Mouse (Mus musculus) liver, embryonic 11.5 days (tissue): ENCODE measurements around the gene Ssx2ip. TPM values are rescaled to one million over a fixed set of nuclear protein-coding genes. Genes with fewer than 3 reads are reported as not detected.

Source experiments
- ATAC-seq: fragments of 200-750 bp; cut with Nextera tagmentation; replicated peaks from 2 replicates; pipeline ENCODE4 v1.8.0; 2017; ENCODE audit warnings: moderate number of reproducible peaks, mild to moderate bottlenecking, moderate TSS enrichment, moderate library complexity; ENCODE audit not compliant: low FRiP score
- DNase-seq: peaks from one replicate; pipeline ENCODE4 v3.0.0-alpha.2; 2017; ENCODE audit warnings: low spot score
- H3K27ac ChIP-seq: fragments of 300-500 bp; sonication (generic); 2 replicates; pipeline ENCODE4 v1.5.1; 2014; ENCODE audit warnings: mild to moderate bottlenecking, low read depth, low read length, control low read depth
- H3K27me3 ChIP-seq: fragments of 300-500 bp; sonication (generic); replicated peaks from 2 replicates; pipeline ENCODE4 v1.6.1; 2014; ENCODE audit warnings: low read length, mixed read lengths; ENCODE audit not compliant: control insufficient read depth, insufficient read depth
- H3K36me3 ChIP-seq: fragments of 300-500 bp; sonication (generic); 2 replicates; pipeline ENCODE4 v1.6.1; 2014; ENCODE audit warnings: mild to moderate bottlenecking, low read length, moderate library complexity, mixed read lengths; ENCODE audit not compliant: control insufficient read depth, insufficient read depth
- H3K4me1 ChIP-seq: fragments of 300-500 bp; sonication (generic); replicated peaks from 2 replicates; pipeline ENCODE4 v1.6.1; 2014; ENCODE audit warnings: low read length, mixed read lengths; ENCODE audit not compliant: control insufficient read depth, insufficient read depth
- H3K4me2 ChIP-seq: fragments of 300-500 bp; sonication (generic); 2 replicates; pipeline ENCODE4 v1.6.1; 2014; ENCODE audit warnings: mild to moderate bottlenecking, control low read depth, moderate library complexity
- H3K4me3 ChIP-seq: fragments of 300-500 bp; sonication (generic); 2 replicates; pipeline ENCODE4 v1.5.1; 2014; ENCODE audit warnings: low read depth, low read length, control low read depth
- H3K9ac ChIP-seq: fragments of 300-500 bp; sonication (generic); 2 replicates; pipeline ENCODE4 v1.6.1; 2014; ENCODE audit warnings: low read depth, low read length, control low read depth
- H3K9me3 ChIP-seq: fragments of 300-500 bp; sonication (generic); 2 replicates; pipeline ENCODE4 v1.6.1; 2016; ENCODE audit warnings: low read length, inconsistent platforms, mixed read lengths; ENCODE audit not compliant: control insufficient read depth
- WGBS: fragments of 180-500 bp; shearing (Covaris S2); extraction: QIAGEN DNeasy Blood & Tissue Kit; methylation state at CpG from one replicate; pipeline ENCODE4 v1.1.7; 2014; 5-methylcytosine and 5-hydroxymethylcytosine counted together
- polyA plus RNA-seq: library from polyadenylated mRNA; unstranded; fragments of >200 nt; fragmentation: Nextera tagmentation; extraction: Ambion mirVana; gene quantifications from 2 replicates; pipeline ENCODE4 v1.2.1, GENCODE M21; 2014

Ssx2ip gene
- polyA plus RNA-seq: 109 and 130 TPM in 2 replicates

GRCm38 (mm10) chr3:146404311-146405201 is at the start of gene Ssx2ip:
Gene Ssx2ip (plus strand): TSS chr3:146404642.
- Histone ChIP-seq H3K4me1 (peaks cover 27% of the 10 kb centered on the region), H3K4me3 (peak within 1 kb of the TSS; percentile 96)
- ATAC-seq: peak; percentile 93

GRCm38 (mm10) chr3:146355146-146355545 is 49.3 kb upstream of the Ssx2ip start:
- H3K9me3 ChIP-seq: no peaks in the 10 kb centered on the region
- no peaks in the 10 kb centered on the region for H3K27me3 ChIP-seq
- WGBS: 71% methylated on average over 3 of the region's 3 CpGs
- H3K36me3 ChIP-seq: no peaks in the 10 kb centered on the region
- H3K9ac ChIP-seq: no peak overlapping the region
- no peak for DNase-seq
- no peak overlapping the region for H3K4me2 ChIP-seq
- H3K27ac ChIP-seq: no peak overlapping the region
- ATAC-seq: no peak
- no peak overlapping the region for H3K4me3 ChIP-seq
- no peaks in the 10 kb centered on the region for H3K4me1 ChIP-seq

More at GRCm38 (mm10) chr3:146404311-146405201, at the start of gene Ssx2ip:
- peak; percentile 97 for DNase-seq
- Histone ChIP-seq H3K27ac (peak within 1 kb of the TSS; percentile 72), H3K4me2 (peak within 1 kb of the TSS; percentile 96), H3K9ac (peak within 1 kb of the TSS; percentile 96), H3K36me3 (peaks cover 4% of the 10 kb centered on the region; the same call in 1 of the 2 replicates), H3K27me3 (no peaks in the 10 kb centered on the region), H3K9me3 (no peaks in the 10 kb centered on the region)
- under 1% methylated on average over 92 of the region's 100 CpGs for WGBS

- Histone ChIP-seq H3K27ac (no peak overlapping the region), H3K4me2 (no peak overlapping the region), H3K4me1 (no peaks in the 10 kb centered on the region), H3K9ac (no peak overlapping the region), H3K9me3 (no peaks in the 10 kb centered on the region), H3K36me3 (no peaks in the 10 kb centered on the region), H3K4me3 (no peak overlapping the region), H3K27me3 (no peaks in the 10 kb centered on the region)
- no peak for DNase-seq
- ATAC-seq: no peak
- WGBS: 80% methylated on average over 9 of the region's 9 CpGs
Measured at GRCm38 (mm10) chr3:146365471-146365870, 39.0 kb upstream of the Ssx2ip start.

- no peak overlapping the region for H3K4me3 ChIP-seq
- no peak for ATAC-seq
- H3K36me3 ChIP-seq: no peaks in the 10 kb centered on the region
- 93% methylated on average over 2 of the region's 2 CpGs for whole genome bisulfite sequencing
- no peak for DNase-seq
- no peak overlapping the region for H3K9ac ChIP-seq
- H3K27me3 ChIP-seq: no peaks in the 10 kb centered on the region
- no peaks in the 10 kb centered on the region for H3K4me1 ChIP-seq
- H3K27ac ChIP-seq: no peak overlapping the region
- no peak overlapping the region for H3K4me2 ChIP-seq
- H3K9me3 ChIP-seq: no peaks in the 10 kb centered on the region
Measured at GRCm38 (mm10) chr3:146367058-146367457, 37.4 kb upstream of the Ssx2ip start.

GRCm38 (mm10) chr3:146370553-146371095 is 33.8 kb upstream of the Ssx2ip start:
- Histone ChIP-seq H3K4me1 (no peaks in the 10 kb centered on the region), H3K27me3 (no peaks in the 10 kb centered on the region), H3K4me2 (no peak overlapping the region), H3K36me3 (no peaks in the 10 kb centered on the region), H3K9ac (no peak overlapping the region), H3K4me3 (no peak overlapping the region), H3K27ac (no peak overlapping the region), H3K9me3 (no peaks in the 10 kb centered on the region)
- 76% methylated on average over 7 of the region's 7 CpGs for WGBS
- no peak for DNase-seq
- no peak for ATAC-seq

GRCm38 (mm10) chr3:146371201-146371600 is 33.2 kb upstream of the Ssx2ip start:
- Histone ChIP-seq H3K9ac (no peak overlapping the region), H3K4me3 (no peak overlapping the region), H3K4me2 (no peak overlapping the region), H3K27me3 (no peaks in the 10 kb centered on the region), H3K27ac (no peak overlapping the region), H3K36me3 (no peaks in the 10 kb centered on the region), H3K9me3 (no peaks in the 10 kb centered on the region), H3K4me1 (peaks cover 1% of the 10 kb centered on the region)
- DNase-seq (no peak), ATAC-seq (no peak)
- WGBS: 82% methylated on average over 5 of the region's 5 CpGs

- no peak for ATAC-seq
- Histone ChIP-seq H3K9ac (no peak overlapping the region), H3K27ac (no peak overlapping the region), H3K36me3 (no peaks in the 10 kb centered on the region), H3K9me3 (no peaks in the 10 kb centered on the region), H3K4me2 (no peak overlapping the region), H3K27me3 (no peaks in the 10 kb centered on the region), H3K4me1 (peaks cover 22% of the 10 kb centered on the region), H3K4me3 (no peak overlapping the region)
- DNase-seq: no peak
- WGBS: 83% methylated on average over 3 of the region's 3 CpGs
Measured at GRCm38 (mm10) chr3:146374596-146375175, 29.8 kb upstream of the Ssx2ip start.

GRCm38 (mm10) chr3:146375224-146375657 is 29.2 kb upstream of the Ssx2ip start:
- Histone ChIP-seq H3K9me3 (no peaks in the 10 kb centered on the region), H3K27ac (no peak overlapping the region), H3K36me3 (no peaks in the 10 kb centered on the region), H3K4me2 (no peak overlapping the region), H3K9ac (no peak overlapping the region), H3K4me3 (no peak overlapping the region), H3K27me3 (no peaks in the 10 kb centered on the region), H3K4me1 (peaks cover 28% of the 10 kb centered on the region)
- DNase-seq: no peak
- 79% methylated on average over 4 of the region's 4 CpGs for WGBS
- ATAC-seq: no peak
